25 mouse cellular contexts compared by ENCODE assay signal in the genomic region with DNA sequence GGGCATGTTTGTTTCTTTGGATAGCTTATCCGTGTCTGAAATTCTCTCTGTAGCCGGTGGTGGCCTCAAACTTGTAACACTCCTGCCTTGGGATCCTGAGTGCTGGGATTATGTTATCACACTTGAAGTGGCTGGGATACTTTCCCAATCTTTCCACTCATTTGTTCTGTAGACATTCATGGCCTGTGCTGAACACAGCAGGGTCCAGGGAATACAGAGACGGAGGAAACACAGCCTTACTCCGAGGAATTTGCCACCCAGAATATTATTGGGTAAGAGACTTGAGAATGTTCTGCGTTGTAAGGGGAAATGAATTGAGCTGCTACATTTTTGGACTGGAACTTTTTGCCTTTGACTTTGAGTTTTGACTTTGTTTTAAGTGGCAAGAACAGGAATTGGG.
"Had no signal": no experiment of that assay in that cellular context is flagged by ENCODE, and none has a peak within 500 bp of the region (broad histone marks: within the 10 kb centered on the region; RNA-seq: fewer than 3 reads in every experiment).

No protein-coding gene starts in this region.

- H3K4me3 ChIP-seq: gastrocnemius, adult 2 months; heart, embryonic 10.5 days; heart, embryonic 12.5 days; hindbrain, embryonic 10.5 days; hindbrain, embryonic 12.5 days; intestine, embryonic 15.5 days; layer of hippocampus, adult 2 months; left cerebral cortex, adult 2 months; limb, embryonic 10.5 days; limb, embryonic 12.5 days had no signal

- H3K9ac ChIP-seq: heart, embryonic 12.5 days; hindbrain, embryonic 12.5 days; hindbrain, embryonic 14.5 days; intestine, embryonic 15.5 days; limb, embryonic 12.5 days had no signal

- H3K4me2 ChIP-seq: heart, embryonic 12.5 days; hindbrain, embryonic 12.5 days; hindbrain, embryonic 14.5 days; intestine, embryonic 15.5 days; limb, embryonic 12.5 days had no signal

- H3K4me1 ChIP-seq: intestine, embryonic 15.5 days; limb, embryonic 10.5 days; limb, embryonic 12.5 days had no signal

- H3K27me3 ChIP-seq: heart, embryonic 12.5 days; hindbrain, embryonic 12.5 days; intestine, embryonic 15.5 days; limb, embryonic 12.5 days had no signal

- H3K36me3 ChIP-seq: heart, embryonic 10.5 days; heart, embryonic 12.5 days; hindbrain, embryonic 10.5 days; hindbrain, embryonic 12.5 days; intestine, embryonic 15.5 days; limb, embryonic 10.5 days; limb, embryonic 12.5 days had no signal

- H3K9me3 ChIP-seq: heart, embryonic 10.5 days; heart, embryonic 12.5 days; hindbrain, embryonic 12.5 days; intestine, embryonic 15.5 days; limb, embryonic 10.5 days; limb, embryonic 12.5 days had no signal

- H3K27ac ChIP-seq: gastrocnemius, adult 2 months; heart, embryonic 10.5 days; hindbrain, embryonic 10.5 days; hindbrain, embryonic 12.5 days; hindbrain, embryonic 14.5 days; intestine, embryonic 15.5 days; layer of hippocampus, adult 2 months; left cerebral cortex, adult 2 months; limb, embryonic 10.5 days; limb, embryonic 12.5 days had no signal

- ATAC-seq: hindbrain, embryonic 16.5 days; inflammation-experienced regulatory T-cells, adult 6 months; intestine, embryonic 15.5 days; intestine, postnatal 0 days had no signal

- DNase-seq: gastrocnemius, adult 2 months; gastrocnemius, postnatal 10 days; gastrocnemius, postnatal 25 days; heart, adult 18-20 months; heart, postnatal 10 days; heart, postnatal 4 days; kidney, adult 18-20 months; kidney, adult 8-10 months; kidney, postnatal 10 days; kidney, postnatal 25 days; kidney, postnatal 4 days; liver had no signal
